Mouse (Mus musculus): ENCODE measurements around the gene Gm10272.
"Not testable (repeated sequence)": the region's sequence is repeated elsewhere in the genome, so short reads cannot be mapped to it uniquely, and the experiment has no call there.

DNA sequence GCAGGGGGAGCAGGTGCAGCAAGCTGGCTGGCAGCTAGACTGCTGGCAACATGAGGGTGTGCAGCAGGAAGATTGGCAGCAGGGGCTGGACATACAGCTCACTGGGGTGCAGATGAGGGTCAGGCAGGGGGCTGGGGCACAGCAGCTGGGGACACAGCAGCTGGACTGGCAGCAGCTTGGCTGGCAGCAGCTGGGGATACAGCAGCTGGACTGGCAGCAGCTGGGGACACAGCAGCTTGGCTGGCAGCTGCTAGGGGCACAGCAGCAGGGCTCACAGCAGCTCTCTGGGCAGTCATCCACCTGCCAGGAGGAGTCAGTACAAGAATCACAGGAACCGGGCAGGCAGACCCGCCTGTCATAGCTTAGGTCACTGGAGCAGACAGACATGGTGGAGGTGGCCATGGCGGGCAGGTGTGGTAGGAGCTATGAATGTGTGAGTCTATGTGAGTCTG lies 16.0 kb upstream of the Gm10272 start, which contains the start of gene Gm19402:
- not testable (repeated sequence) for TF ChIP-seq EP300, CTCF (IDR thresholded peaks at IDR 0.05; ENCODE audit: low read depth)
